ENCODE assay signal across 14 mouse cellular contexts in the genomic region with DNA sequence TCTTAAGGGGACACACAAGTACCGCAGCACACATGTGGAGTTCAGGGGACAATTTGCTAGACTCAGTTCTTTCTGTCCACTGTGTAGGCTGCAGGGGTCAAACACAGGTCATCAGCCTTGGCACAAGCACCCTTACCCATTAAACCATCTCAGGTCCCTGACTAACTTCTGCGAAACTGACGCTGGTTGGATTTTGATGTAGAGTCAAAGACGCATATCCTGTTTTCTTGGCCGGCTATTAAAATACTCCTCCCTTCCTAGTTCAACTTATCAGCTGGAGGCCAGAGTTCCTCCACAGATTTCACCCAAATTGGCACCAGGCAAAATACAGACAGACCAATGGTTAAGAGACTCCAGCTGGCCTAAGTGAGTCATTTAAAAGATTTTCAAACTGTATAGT. TPM values are rescaled to one million over a fixed set of nuclear protein-coding genes. Genes with fewer than 3 reads are reported as not detected.
DNase-seq lines count a peak whose midpoint lies in the region; ATAC-seq and TF ChIP-seq lines count a peak whose summit lies in the region.
"Had no signal": no experiment of that assay in that cellular context is flagged by ENCODE, and none has a peak within 500 bp of the region (broad histone marks: within the 10 kb centered on the region; RNA-seq: fewer than 3 reads in every experiment).

No protein-coding gene starts in this region.

- H3K9ac ChIP-seq in forebrain, embryonic 12.5 days: no peak overlapping the region
- H3K9ac ChIP-seq: forebrain, postnatal 0 days; midbrain, embryonic 12.5 days had no signal

- DNase-seq in gastrocnemius, adult 2 months: no peak
- DNase-seq in gastrocnemius, postnatal 4 days (ENCODE audit: low spot score in 2 of 2): no peak
- peak; percentile 64 for DNase-seq in heart, adult 8-10 months (ENCODE audit: low spot score)
- DNase-seq in heart, postnatal 4 days: peak; percentile 31
- peak; percentile 34 for DNase-seq in lung, postnatal 10 days
- no peak for DNase-seq in layer of hippocampus, postnatal 14 days (ENCODE audit: low spot score in 2 of 2)
- no peak for DNase-seq in right cerebral cortex, adult 2 months (ENCODE audit: low spot score in 2 of 2)
- DNase-seq: cerebellum, adult 11-12 months; forebrain, postnatal 0 days; gastrocnemius, postnatal 25 days had no signal

- no peak for TF ChIP-seq CTCF in gastrocnemius, adult 2 months (IDR thresholded peaks at IDR 0.05)

- no peaks in the 10 kb centered on the region for H3K27me3 ChIP-seq in forebrain, embryonic 12.5 days
- H3K27me3 ChIP-seq: midbrain, embryonic 12.5 days had no signal

- WGBS in forebrain, embryonic 12.5 days: 90% methylated on average over 5 of the region's 5 CpGs

- peak overlapping the region; percentile 63 for H3K27ac ChIP-seq in gastrocnemius, adult 2 months
- H3K27ac ChIP-seq in forebrain, embryonic 12.5 days: no peak overlapping the region
- H3K27ac ChIP-seq: hindbrain, postnatal 0 days; limb, embryonic 10.5 days; midbrain, embryonic 12.5 days had no signal

- H3K9me3 ChIP-seq in forebrain, embryonic 12.5 days: no peaks in the 10 kb centered on the region
- H3K9me3 ChIP-seq: limb, embryonic 10.5 days; midbrain, embryonic 12.5 days had no signal

- H3K4me3 ChIP-seq in gastrocnemius, adult 2 months: no peak overlapping the region
- no peak overlapping the region for H3K4me3 ChIP-seq in forebrain, embryonic 12.5 days (replicated peaks)
- H3K4me3 ChIP-seq: limb, embryonic 10.5 days; midbrain, embryonic 12.5 days had no signal

- intact Hi-C loops in gastrocnemius, adult 2 months (cut with DNase I): no loop called here

- H3K4me2 ChIP-seq in forebrain, embryonic 12.5 days: no peak overlapping the region
- H3K4me2 ChIP-seq: midbrain, embryonic 12.5 days had no signal

- H3K36me3 ChIP-seq in forebrain, embryonic 12.5 days (replicated peaks): no peaks in the 10 kb centered on the region
- H3K36me3 ChIP-seq: limb, embryonic 10.5 days; midbrain, embryonic 12.5 days had no signal

- peaks cover 5% of the 10 kb centered on the region for H3K4me1 ChIP-seq in forebrain, embryonic 12.5 days
- H3K4me1 ChIP-seq: limb, embryonic 10.5 days; midbrain, embryonic 12.5 days had no signal

- no peak for ATAC-seq in forebrain, embryonic 12.5 days (ENCODE audit: low FRiP score)
- ATAC-seq: forebrain, postnatal 0 days; hindbrain, postnatal 0 days had no signal

RNA-seq across cellular contexts. Expression of gene Lmcd1, which starts 54.2 kb away (rescaled TPM):
- total RNA-seq in gastrocnemius, adult 2 months (2021): 100 to 1,000 TPM in 1 of 2 experiments, 10 to 100 TPM in 1; 70.8 to 175 TPM
- 100 to 1,000 TPM; 111 to 137 TPM for total RNA-seq in gastrocnemius, postnatal 4 days (2021)
- 10 to 100 TPM; 32.8 to 38.7 (median 36.6) TPM for total RNA-seq in heart, adult 8-10 months (2022)
- total RNA-seq in heart, postnatal 4 days (2021): 10 to 100 TPM; 55.0 to 63.0 TPM
- 1 to 10 TPM; 5.4 to 6.0 TPM for total RNA-seq in layer of hippocampus, postnatal 14 days (2021)
- 8.3 and 9.0 TPM in 2 replicates for polyA plus RNA-seq in forebrain, embryonic 12.5 days (2016; fragmentation: Nextera tagmentation; extraction: Ambion mirVana)

Comparison
In these comparisons a context has a peak if more than half of its experiments do, and no peak if none do; other contexts are left out.
1. DNase-seq: peak in heart, adult 8-10 months (single experiment), heart, postnatal 4 days (single experiment) and lung, postnatal 10 days (single experiment); none in gastrocnemius, adult 2 months (single experiment), gastrocnemius, postnatal 4 days (0 of 2), layer of hippocampus, postnatal 14 days (0 of 2) and right cerebral cortex, adult 2 months (0 of 2).
2. RNA of gene Lmcd1, which starts 54.2 kb away (total RNA-seq): 70.8 to 175 TPM in gastrocnemius, adult 2 months, 111 to 137 TPM in gastrocnemius, postnatal 4 days, 55.0 to 63.0 TPM in heart, postnatal 4 days and 32.8 to 38.7 TPM in heart, adult 8-10 months; 5.4 to 6.0 TPM in layer of hippocampus, postnatal 14 days; every median in the first group is over 4 times any median in the second.